Mouse (Mus musculus) neural tube, embryonic 14.5 days (tissue): ENCODE data around the gene Abo. TPM values are rescaled to one million over a fixed set of nuclear protein-coding genes. Genes with fewer than 3 reads are reported as not detected.

ENCODE experiments used
- ATAC-seq: fragments of 200-750 bp; cut with Nextera tagmentation; 2 replicates; pipeline ENCODE4 v1.8.0; 2017; ENCODE audit warnings: low read depth, mild to moderate bottlenecking, moderate TSS enrichment, moderate library complexity
- H3K27ac ChIP-seq: fragments of 300-500 bp; sonication (generic); 2 replicates; pipeline ENCODE4 v1.5.1; 2014; ENCODE audit warnings: low read depth, mild to moderate bottlenecking, control low read depth, low read length, moderate library complexity, mixed read lengths
- H3K27me3 ChIP-seq: fragments of 300-500 bp; sonication (generic); 2 replicates; pipeline ENCODE4 v1.6.1; 2014; ENCODE audit warnings: low read length; ENCODE audit not compliant: control insufficient read depth, insufficient read depth
- H3K36me3 ChIP-seq: fragments of 300-500 bp; sonication (generic); 2 replicates; pipeline ENCODE4 v1.6.1; 2014; ENCODE audit warnings: low read length, mixed read lengths; ENCODE audit not compliant: control insufficient read depth, insufficient read depth
- H3K4me1 ChIP-seq: fragments of 300-500 bp; sonication (generic); 2 replicates; pipeline ENCODE4 v1.6.1; 2014; ENCODE audit warnings: low read length; ENCODE audit not compliant: control insufficient read depth, insufficient read depth
- H3K4me2 ChIP-seq: fragments of 300-500 bp; sonication (generic); 2 replicates; pipeline ENCODE4 v1.6.1; 2014; ENCODE audit warnings: mild to moderate bottlenecking, low read depth, low read length, control low read depth
- H3K4me3 ChIP-seq: fragments of 300-500 bp; sonication (generic); 2 replicates; pipeline ENCODE4 v1.5.1; 2014; ENCODE audit warnings: low read depth, low read length, control low read depth, mixed read lengths
- H3K9ac ChIP-seq: fragments of 300-500 bp; sonication (generic); replicated peaks from 2 replicates; pipeline ENCODE4 v1.6.1; 2014; ENCODE audit warnings: low read depth, mild to moderate bottlenecking, control low read depth, low read length, mixed read lengths
- H3K9me3 ChIP-seq: fragments of 300-500 bp; sonication (generic); 2 replicates; pipeline ENCODE4 v1.6.1; 2016; ENCODE audit warnings: low read length; ENCODE audit not compliant: control insufficient read depth
- WGBS: fragments of 180-500 bp; shearing (Covaris S2); extraction: QIAGEN DNeasy Blood & Tissue Kit; methylation state at CpG from one replicate; pipeline ENCODE4 v1.1.7; 2014; 5-methylcytosine and 5-hydroxymethylcytosine counted together
- polyA plus RNA-seq: library from polyadenylated mRNA; unstranded; fragments of >200 nt; fragmentation: Nextera tagmentation; extraction: Ambion mirVana; gene quantifications from 2 replicates; pipeline ENCODE4 v1.2.1, GENCODE M21; 2014

Abo gene
- polyA plus RNA-seq, 1 experiment from 2014 or later = not detected

DNA sequence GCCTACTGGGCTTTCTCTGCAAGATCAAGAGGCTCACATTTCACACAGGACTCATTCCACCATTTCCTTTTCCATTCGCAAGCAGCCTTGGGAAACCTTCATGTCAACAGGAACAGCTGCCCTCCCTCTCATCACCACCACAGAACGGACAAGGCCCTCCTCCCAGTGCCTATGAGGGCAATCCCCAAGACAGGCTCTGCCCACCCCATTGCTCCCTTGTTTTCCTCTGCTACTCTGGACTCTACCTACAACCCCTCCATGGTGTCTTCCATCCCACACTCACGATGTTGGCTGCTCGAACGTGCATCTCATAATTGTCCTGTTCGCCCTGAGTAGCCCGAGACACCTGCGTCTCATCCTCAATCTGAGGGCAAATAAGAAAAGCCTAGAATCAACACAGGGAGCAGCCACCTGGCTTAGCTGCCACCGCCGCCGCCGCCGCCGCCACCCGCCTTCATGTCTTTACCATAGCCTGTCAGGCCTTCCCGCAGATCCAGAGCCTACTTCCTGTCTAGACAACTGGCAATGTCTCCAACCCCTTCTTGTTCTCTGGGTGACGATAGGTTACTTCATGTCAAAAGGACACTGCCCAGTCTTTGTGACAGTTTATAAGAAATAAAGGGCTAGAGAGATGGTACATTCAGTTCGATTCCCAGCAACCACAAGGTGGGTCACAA is 44.1 kb upstream of the Abo start:
- H3K27ac ChIP-seq = no peak overlapping the region
- peak overlapping the region; percentile 29; the same call in 1 of the 2 replicates for H3K9ac ChIP-seq
- no peaks in the 10 kb centered on the region for H3K9me3 ChIP-seq
- peaks cover 19% of the 10 kb centered on the region for H3K4me1 ChIP-seq
- H3K27me3 ChIP-seq = no peaks in the 10 kb centered on the region
- 92% methylated on average over 18 of the region's 18 CpGs for WGBS
- H3K4me2 ChIP-seq = peak overlapping the region; percentile 69
- peaks cover 43% of the 10 kb centered on the region for H3K36me3 ChIP-seq
- no peak for ATAC-seq
- H3K4me3 ChIP-seq = peak overlapping the region; percentile 82; the same call in 1 of the 2 replicates

DNA sequence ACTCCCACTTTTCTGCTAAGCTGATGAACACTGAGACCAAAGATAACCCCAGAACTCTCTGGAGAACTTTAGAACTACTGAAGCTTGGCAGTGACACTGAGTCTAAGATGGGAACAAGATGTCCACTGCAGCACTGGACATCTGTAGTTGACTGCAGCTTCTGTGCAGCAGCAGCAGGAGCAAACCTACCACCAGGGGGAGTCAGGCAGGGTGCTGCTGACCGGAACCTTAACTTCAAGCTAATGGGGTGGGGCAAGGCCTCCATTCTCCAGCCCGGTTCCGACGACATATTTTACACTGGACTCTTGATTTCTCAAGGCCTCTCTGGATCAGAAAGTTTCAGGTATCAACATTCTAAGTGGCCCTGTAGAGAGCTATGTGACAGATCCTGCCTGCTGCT is 42.3 kb upstream of the Abo start:
- H3K4me1 ChIP-seq = peaks cover 20% of the 10 kb centered on the region
- peaks cover 26% of the 10 kb centered on the region for H3K36me3 ChIP-seq
- H3K9me3 ChIP-seq = no peaks in the 10 kb centered on the region
- no peaks in the 10 kb centered on the region for H3K27me3 ChIP-seq
- H3K27ac ChIP-seq = no peak overlapping the region
- no peak overlapping the region for H3K9ac ChIP-seq
- H3K4me2 ChIP-seq = no peak overlapping the region
- ATAC-seq = no peak
- WGBS = 66% methylated on average over 4 of the region's 4 CpGs
- H3K4me3 ChIP-seq = no peak overlapping the region

DNA sequence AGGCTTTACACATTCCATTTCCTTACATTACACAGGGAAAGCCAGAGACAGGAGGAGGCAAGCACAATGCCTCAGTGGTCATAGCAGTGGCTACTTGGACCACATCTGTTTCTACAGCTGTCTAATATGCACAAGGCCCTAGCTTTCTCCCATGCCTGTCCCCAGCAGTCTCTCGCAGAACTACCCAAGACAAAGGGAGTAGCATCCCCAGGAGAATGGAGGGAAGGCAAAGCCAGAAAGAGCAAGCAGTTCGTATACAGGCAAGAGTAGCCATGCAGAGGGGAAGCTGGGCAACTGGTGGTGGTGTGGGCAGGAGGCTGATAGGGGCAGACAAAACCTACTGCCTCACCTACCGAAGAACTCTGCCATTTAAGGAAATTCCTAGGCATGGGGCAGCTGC is 41.7 kb upstream of the Abo start:
- 94% methylated on average over 3 of the region's 3 CpGs for WGBS
- H3K4me3 ChIP-seq = no peak overlapping the region
- no peak overlapping the region for H3K27ac ChIP-seq
- peaks cover 21% of the 10 kb centered on the region for H3K4me1 ChIP-seq
- no peak for ATAC-seq
- no peak overlapping the region for H3K4me2 ChIP-seq
- H3K9me3 ChIP-seq = no peaks in the 10 kb centered on the region
- H3K9ac ChIP-seq = no peak overlapping the region
- no peaks in the 10 kb centered on the region for H3K27me3 ChIP-seq
- H3K36me3 ChIP-seq = peaks cover 22% of the 10 kb centered on the region

DNA sequence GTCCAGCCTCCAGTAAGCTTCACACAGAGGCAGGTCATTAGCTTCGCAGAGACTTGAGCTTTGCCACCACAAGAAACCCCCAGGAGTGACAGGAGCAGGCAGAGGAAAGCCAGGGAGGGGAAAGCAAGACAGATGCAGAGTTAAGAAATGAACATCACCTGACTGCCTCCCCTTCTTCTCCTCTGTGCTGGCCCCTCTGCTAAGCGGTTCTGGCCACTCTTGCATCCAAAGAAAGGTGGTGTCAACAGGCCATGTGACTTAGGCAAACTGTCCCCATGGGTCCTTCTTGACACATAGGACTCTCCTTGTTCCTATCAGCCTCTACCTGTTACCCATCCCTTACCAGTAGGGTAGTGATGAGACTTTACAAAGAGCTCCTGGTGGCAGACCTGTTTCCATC is 41.2 kb upstream of the Abo start:
- 100% methylated on average over 2 of the region's 2 CpGs for WGBS

DNA sequence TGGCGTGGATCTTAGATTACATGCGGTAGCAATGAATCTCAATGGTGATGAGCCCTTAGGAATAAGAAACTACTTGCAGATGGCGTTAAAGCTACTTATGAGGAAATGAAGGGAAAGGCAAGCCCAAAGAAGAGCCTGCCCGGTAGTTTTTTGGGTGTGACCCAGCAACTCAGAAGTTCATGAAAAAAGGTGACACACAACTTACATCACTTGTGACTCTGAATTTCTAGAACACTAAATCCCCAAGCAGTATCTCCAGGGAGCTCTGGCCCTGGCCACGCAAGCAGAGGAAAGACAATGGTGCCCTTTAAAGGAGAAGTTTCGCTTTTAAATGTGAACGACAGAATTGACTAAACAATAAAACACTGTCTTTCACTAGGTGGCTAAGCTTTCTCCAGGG is 38.5 kb upstream of the Abo start:
- ATAC-seq = no peak
- peaks cover 35% of the 10 kb centered on the region for H3K36me3 ChIP-seq
- 10% methylated on average over 7 of the region's 7 CpGs for WGBS

More for the DNA sequence above, 41.2 kb upstream of the Abo start:
- Histone ChIP-seq H3K4me2 (no peak overlapping the region), H3K27ac (no peak overlapping the region), H3K27me3 (no peaks in the 10 kb centered on the region), H3K4me1 (peaks cover 22% of the 10 kb centered on the region), H3K4me3 (no peak overlapping the region), H3K36me3 (peaks cover 22% of the 10 kb centered on the region), H3K9me3 (no peaks in the 10 kb centered on the region), H3K9ac (no peak overlapping the region)
- no peak for ATAC-seq

DNA sequence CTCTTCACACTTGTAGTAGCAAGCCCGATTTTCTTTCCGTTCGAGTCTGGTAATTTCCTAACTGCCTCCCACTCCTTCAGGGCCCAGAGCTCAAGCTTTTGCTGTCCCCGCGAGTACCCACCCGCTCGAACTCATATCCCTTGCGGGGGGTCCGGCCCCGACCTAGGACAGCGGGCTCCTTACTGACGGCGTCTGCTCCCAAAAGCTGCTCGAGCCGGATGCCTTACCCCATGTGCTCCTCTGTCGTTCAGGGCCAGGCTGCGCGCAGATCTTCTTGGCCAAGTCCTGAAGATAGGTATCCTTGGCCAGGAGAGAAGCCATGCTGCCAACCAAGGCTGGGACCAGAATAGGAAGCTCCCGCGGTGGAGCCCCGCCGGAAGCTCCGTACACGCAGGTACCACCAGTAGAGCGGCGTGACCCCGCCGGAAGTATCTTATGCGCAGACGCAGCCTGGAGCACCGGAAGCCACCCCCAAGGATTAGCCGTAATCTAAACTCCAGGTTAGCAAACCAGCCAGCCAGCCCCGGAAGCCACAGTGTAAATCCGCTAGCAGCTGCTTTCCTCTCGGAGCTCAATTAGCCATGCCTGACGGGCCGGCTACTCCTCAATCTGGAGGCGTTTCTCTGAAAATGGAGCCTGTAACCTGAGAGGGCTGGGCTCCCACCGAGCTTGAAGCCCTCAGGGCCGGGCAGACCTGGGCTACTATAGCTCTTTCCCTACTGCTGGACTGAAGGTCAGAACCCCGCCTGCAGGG is 37.9 kb upstream of the Abo start, which contains the start of gene Surf6:
TSS of gene Surf6 (minus strand) at position 413 of the 754 bp plus-strand sequence.
- H3K27me3 ChIP-seq = no peaks in the 10 kb centered on the region
- peaks cover 9% of the 10 kb centered on the region for H3K4me1 ChIP-seq
- peak within 1 kb of the TSS; percentile 78 for H3K4me3 ChIP-seq
- WGBS = under 1% methylated on average over 41 of the region's 41 CpGs
- peaks cover 39% of the 10 kb centered on the region for H3K36me3 ChIP-seq
- ATAC-seq = peak; percentile 96
- H3K9ac ChIP-seq = peak within 1 kb of the TSS; percentile 78
- peak within 1 kb of the TSS; percentile 63 for H3K27ac ChIP-seq
- peak within 1 kb of the TSS; percentile 51 for H3K4me2 ChIP-seq
- H3K9me3 ChIP-seq = no peaks in the 10 kb centered on the region

More for the DNA sequence above, 38.5 kb upstream of the Abo start:
- peak overlapping the region; percentile 63 for H3K27ac ChIP-seq
- peak overlapping the region; percentile 78 for H3K9ac ChIP-seq
- H3K27me3 ChIP-seq = no peaks in the 10 kb centered on the region
- peaks cover 9% of the 10 kb centered on the region for H3K4me1 ChIP-seq
- no peaks in the 10 kb centered on the region for H3K9me3 ChIP-seq
- peak overlapping the region; percentile 78 for H3K4me3 ChIP-seq
- H3K4me2 ChIP-seq = peak overlapping the region; percentile 51

DNA sequence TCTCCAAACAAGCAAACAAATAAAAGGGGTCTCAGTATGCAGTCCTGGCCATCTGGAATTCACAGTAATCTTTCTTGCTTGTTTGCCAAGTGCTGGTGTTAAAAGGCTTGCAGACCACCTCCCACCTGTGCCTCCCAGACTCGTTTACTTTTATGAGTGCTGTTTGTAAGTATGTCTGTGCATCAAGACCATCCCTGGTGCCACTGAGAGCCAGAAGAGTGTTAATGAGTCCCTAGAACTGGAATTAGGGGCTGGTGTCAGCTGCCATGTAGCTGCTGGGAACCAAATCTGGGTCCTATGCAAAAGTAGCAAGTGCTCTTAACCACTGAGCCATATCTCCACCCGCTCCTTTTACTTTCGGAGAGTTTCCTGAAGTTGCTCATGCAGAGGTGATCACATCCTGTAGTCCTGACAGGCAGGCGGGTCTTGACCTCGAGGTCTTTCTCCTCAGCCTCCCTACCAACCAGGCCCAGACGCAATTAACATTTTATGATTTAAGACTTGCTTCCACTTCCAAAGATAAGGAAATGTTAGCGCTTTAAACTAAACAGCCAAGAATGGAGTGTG is 37.1 kb upstream of the Abo start:
- Histone ChIP-seq H3K4me1 (peaks cover 9% of the 10 kb centered on the region), H3K27ac (no peak overlapping the region), H3K27me3 (no peaks in the 10 kb centered on the region), H3K9me3 (no peaks in the 10 kb centered on the region), H3K9ac (peak overlapping the region; percentile 78), H3K36me3 (peaks cover 37% of the 10 kb centered on the region), H3K4me3 (peak overlapping the region; percentile 78), H3K4me2 (peak overlapping the region; percentile 51)
- no peak for ATAC-seq
- 12% methylated on average over 7 of the region's 7 CpGs for WGBS

DNA sequence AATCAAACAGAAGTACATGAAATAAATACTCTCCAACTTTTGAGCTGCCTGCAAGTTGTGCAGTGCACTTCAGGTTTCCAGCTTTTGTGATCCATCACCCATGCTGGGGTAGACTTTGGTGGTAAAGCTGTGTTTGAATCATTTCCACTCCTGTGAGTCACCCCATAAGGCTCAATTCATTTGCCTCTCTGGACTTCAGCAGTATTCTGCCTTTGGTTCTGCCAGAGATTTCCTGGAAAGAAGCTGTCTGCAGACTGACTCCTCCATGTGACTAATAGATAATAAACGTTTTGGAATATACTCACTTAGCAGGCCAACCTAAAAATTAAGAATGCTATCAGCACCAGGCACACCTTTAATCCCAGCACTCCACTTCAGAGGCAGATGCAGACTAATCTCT is 36.0 kb upstream of the Abo start:
- H3K27ac ChIP-seq = no peak overlapping the region
- H3K4me2 ChIP-seq = no peak overlapping the region
- H3K36me3 ChIP-seq = peaks cover 32% of the 10 kb centered on the region
- 85% methylated on average over 1 of the region's 1 CpGs for WGBS
- peaks cover 9% of the 10 kb centered on the region for H3K4me1 ChIP-seq
- no peaks in the 10 kb centered on the region for H3K9me3 ChIP-seq
- no peak overlapping the region for H3K4me3 ChIP-seq
- ATAC-seq = no peak
- H3K9ac ChIP-seq = no peak overlapping the region
- no peaks in the 10 kb centered on the region for H3K27me3 ChIP-seq

DNA sequence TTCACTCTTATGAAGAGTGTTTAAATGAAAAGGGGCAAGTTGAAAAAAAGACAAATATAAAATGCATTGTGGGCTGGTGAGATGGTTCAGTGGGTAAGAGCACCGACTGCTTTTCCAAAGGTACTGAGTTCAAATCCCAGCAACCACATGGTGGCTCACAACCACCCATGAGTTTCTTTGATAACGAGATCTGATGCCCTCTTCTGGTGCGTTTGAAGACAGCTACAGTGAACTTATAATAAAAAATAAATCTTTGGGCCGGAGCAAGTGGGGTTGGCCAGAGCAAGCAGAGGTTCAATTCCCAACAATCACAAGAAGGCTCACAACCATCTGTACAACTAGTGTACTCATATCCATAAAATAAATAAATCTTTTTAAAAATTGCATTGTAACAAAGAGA is 31.1 kb upstream of the Abo start:
- no peak overlapping the region for H3K9ac ChIP-seq
- peaks cover 62% of the 10 kb centered on the region for H3K36me3 ChIP-seq
- no peaks in the 10 kb centered on the region for H3K9me3 ChIP-seq
- no peak overlapping the region for H3K27ac ChIP-seq
- no peak for ATAC-seq
- H3K27me3 ChIP-seq = no peaks in the 10 kb centered on the region
- no peak overlapping the region for H3K4me3 ChIP-seq
- H3K4me2 ChIP-seq = no peak overlapping the region
- WGBS = 92% methylated on average over 4 of the region's 4 CpGs
- no peaks in the 10 kb centered on the region for H3K4me1 ChIP-seq
